Mouse (Mus musculus) lung, postnatal 0 days (tissue): ENCODE data around the gene Net1. TPM values are rescaled to one million over a fixed set of nuclear protein-coding genes. Genes with fewer than 3 reads are reported as not detected.

Experiments used
- ATAC-seq: fragments of 200-750 bp; cut with Nextera tagmentation; 2 replicates; pipeline ENCODE4 v1.8.0; 2017; ENCODE audit warnings: moderate library complexity
- DNase-seq: peaks from one replicate; pipeline ENCODE4 v3.0.0-alpha.2; 2016; ENCODE audit warnings: low spot score
- H3K27ac ChIP-seq: fragments of 300-500 bp; sonication (generic); 2 replicates; pipeline ENCODE4 v1.5.1; 2014; ENCODE audit warnings: antibody characterized with exemption, mild to moderate bottlenecking, low read length, mixed read lengths
- H3K27me3 ChIP-seq: fragments of 300-500 bp; sonication (generic); replicated peaks from 2 replicates; pipeline ENCODE4 v1.6.1; 2014; ENCODE audit warnings: low read length, mixed read lengths; ENCODE audit not compliant: insufficient read depth
- H3K36me3 ChIP-seq: fragments of 300-500 bp; sonication (generic); 2 replicates; pipeline ENCODE4 v1.6.1; 2014; ENCODE audit warnings: low read length, mixed read lengths; ENCODE audit not compliant: insufficient read depth
- H3K4me1 ChIP-seq: fragments of 300-500 bp; sonication (generic); 2 replicates; pipeline ENCODE4 v1.6.1; 2014; ENCODE audit warnings: antibody characterized with exemption, low read depth, low read length, mixed read lengths; ENCODE audit not compliant: insufficient read depth
- H3K4me2 ChIP-seq: fragments of 300-500 bp; sonication (generic); replicated peaks from 2 replicates; pipeline ENCODE4 v1.6.1; 2014; ENCODE audit warnings: low read depth, mild to moderate bottlenecking, low read length, moderate library complexity, mixed read lengths
- H3K4me3 ChIP-seq: fragments of 300-500 bp; sonication (generic); 2 replicates; pipeline ENCODE4 v1.5.1; 2014; ENCODE audit warnings: low read depth, low read length
- H3K9ac ChIP-seq: fragments of 300-500 bp; sonication (generic); replicated peaks from 2 replicates; pipeline ENCODE4 v1.6.1; 2014; ENCODE audit warnings: low read depth, mild to moderate bottlenecking
- H3K9me3 ChIP-seq: fragments of 300-500 bp; sonication (generic); 2 replicates; pipeline ENCODE4 v1.6.1; 2016; ENCODE audit warnings: low read length, mixed read lengths
- CTCF ChIP-seq: IDR thresholded peaks from 2 replicates; pipeline ENCODE4 v1.5.1; 2016; ENCODE audit warnings: antibody characterized with exemption, mild to moderate bottlenecking
- EP300 ChIP-seq: IDR thresholded peaks from 2 replicates; pipeline ENCODE4 v1.6.1; 2016; ENCODE audit warnings: antibody characterized with exemption, mild to moderate bottlenecking, control low read depth
- WGBS: fragments of 180-500 bp; shearing (Covaris S2); extraction: QIAGEN DNeasy Blood & Tissue Kit; methylation state at CpG from one replicate; pipeline ENCODE4 v1.1.7; 2014; 5-methylcytosine and 5-hydroxymethylcytosine counted together
- polyA plus RNA-seq: library from polyadenylated mRNA; unstranded; fragments of >200 nt; fragmentation: Nextera tagmentation; extraction: Ambion mirVana; gene quantifications from 2 replicates; pipeline ENCODE4 v1.2.1, GENCODE M21; 2015

The Net1 gene
- polyA plus RNA-seq, 1 experiment from 2014 or later, result 83.7 TPM

DNA sequence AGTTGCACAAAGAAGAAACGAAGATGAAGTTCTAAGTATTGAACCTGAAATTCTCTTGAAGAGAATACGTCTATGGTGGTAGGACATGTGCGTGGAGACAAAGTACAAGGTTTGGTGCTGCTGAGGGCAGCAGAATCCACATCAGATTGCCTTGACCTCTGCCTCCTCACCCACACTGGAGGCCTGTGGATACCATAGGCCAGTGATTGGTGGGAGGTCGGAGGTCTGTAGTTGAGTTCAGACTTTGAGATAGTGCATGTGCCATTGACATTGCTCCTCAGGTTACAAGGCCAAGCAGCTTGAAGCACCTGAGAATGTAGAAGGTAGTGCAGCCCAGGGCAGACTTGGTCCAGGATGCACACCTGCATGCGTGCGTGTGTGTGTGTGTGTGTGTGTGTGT is 8.0 kb upstream of the Net1 start:
- H3K4me1 ChIP-seq, result no peaks in the 10 kb centered on the region
- DNase-seq, result no peak
- H3K27ac ChIP-seq, result no peak overlapping the region
- WGBS, result 90% methylated on average over 6 of the region's 6 CpGs
- no peak for ATAC-seq
- TF ChIP-seq EP300, result no peak
- TF ChIP-seq CTCF, result no peak
- no peaks in the 10 kb centered on the region for H3K36me3 ChIP-seq
- no peak overlapping the region for H3K4me2 ChIP-seq
- H3K9ac ChIP-seq, result no peak overlapping the region
- no peaks in the 10 kb centered on the region for H3K9me3 ChIP-seq
- H3K4me3 ChIP-seq, result no peak overlapping the region
- H3K27me3 ChIP-seq, result no peaks in the 10 kb centered on the region

- no peaks in the 10 kb centered on the region for H3K27me3 ChIP-seq
- no peaks in the 10 kb centered on the region for H3K9me3 ChIP-seq
- no peak for ATAC-seq
- H3K9ac ChIP-seq, result no peak overlapping the region
- H3K36me3 ChIP-seq, result no peaks in the 10 kb centered on the region
- TF ChIP-seq CTCF (no peak), EP300 (no peak)
- H3K4me1 ChIP-seq, result no peaks in the 10 kb centered on the region
- H3K4me3 ChIP-seq, result no peak overlapping the region
- H3K27ac ChIP-seq, result no peak overlapping the region
- WGBS, result 66% methylated on average over 6 of the region's 6 CpGs
- H3K4me2 ChIP-seq, result no peak overlapping the region
- no peak for DNase-seq
These were observed 7.6 kb upstream of the Net1 start for GRCm38 (mm10) chr13:3925632-3926031.

DNA sequence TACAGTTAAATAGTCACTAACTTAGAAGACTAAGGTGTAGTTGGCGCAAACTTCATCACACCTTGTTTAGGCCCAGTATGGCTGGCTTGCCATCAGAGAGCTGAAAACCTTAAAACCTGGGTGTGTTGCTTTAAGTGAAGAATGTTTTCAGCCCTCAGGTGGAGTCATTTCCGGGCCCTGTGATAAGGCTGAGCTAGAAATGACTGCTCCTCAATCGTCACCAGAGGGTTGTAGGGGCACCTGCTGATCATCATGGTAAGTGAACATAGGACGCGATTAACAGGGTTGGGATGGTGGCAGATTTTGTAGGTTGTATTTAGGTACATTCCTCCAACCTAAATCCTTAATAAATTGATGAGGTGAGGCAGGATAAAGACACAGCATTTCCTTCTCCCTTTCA is 6.5 kb upstream of the Net1 start:
- 73% methylated on average over 5 of the region's 5 CpGs for WGBS
- TF ChIP-seq CTCF, result no peak
- TF ChIP-seq EP300, result no peak

GRCm38 (mm10) chr13:3913504-3913903 is 4.5 kb downstream of the Net1 start:
- H3K4me1 ChIP-seq, result peaks cover 2% of the 10 kb centered on the region; the same call in 1 of the 2 replicates
- no peaks in the 10 kb centered on the region for H3K36me3 ChIP-seq
- H3K27me3 ChIP-seq, result no peaks in the 10 kb centered on the region
- H3K27ac ChIP-seq, result no peak overlapping the region
- TF ChIP-seq CTCF (no peak), EP300 (no peak)
- H3K4me2 ChIP-seq, result no peak overlapping the region
- ATAC-seq (no peak), DNase-seq (no peak)
- H3K9ac ChIP-seq, result no peak overlapping the region
- no peak overlapping the region for H3K4me3 ChIP-seq
- WGBS, result 60% methylated on average over 4 of the region's 4 CpGs
- H3K9me3 ChIP-seq, result no peaks in the 10 kb centered on the region

More for the DNA sequence above, 6.5 kb upstream of the Net1 start:
- DNase-seq (no peak), ATAC-seq (no peak)
- Histone ChIP-seq H3K4me3 (no peak overlapping the region), H3K9me3 (no peaks in the 10 kb centered on the region), H3K9ac (no peak overlapping the region), H3K36me3 (no peaks in the 10 kb centered on the region), H3K4me2 (no peak overlapping the region), H3K4me1 (no peaks in the 10 kb centered on the region), H3K27me3 (no peaks in the 10 kb centered on the region), H3K27ac (no peak overlapping the region)

GRCm38 (mm10) chr13:3910356-3910755 is 7.7 kb downstream of the Net1 start:
- no peak overlapping the region for H3K9ac ChIP-seq
- H3K27ac ChIP-seq, result no peak overlapping the region
- H3K9me3 ChIP-seq, result no peaks in the 10 kb centered on the region
- TF ChIP-seq CTCF (no peak), EP300 (no peak)
- DNase-seq, result no peak
- 93% methylated on average over 5 of the region's 5 CpGs for WGBS
- H3K4me3 ChIP-seq, result no peak overlapping the region
- no peak for ATAC-seq
- no peaks in the 10 kb centered on the region for H3K27me3 ChIP-seq
- H3K4me2 ChIP-seq, result no peak overlapping the region
- H3K36me3 ChIP-seq, result no peaks in the 10 kb centered on the region
- peaks cover 4% of the 10 kb centered on the region; the same call in 1 of the 2 replicates for H3K4me1 ChIP-seq

- 58% methylated on average over 4 of the region's 4 CpGs for WGBS
- ATAC-seq, result peak; percentile 97
These were observed 9.8 kb downstream of the Net1 start for GRCm38 (mm10) chr13:3908262-3908661.

More at GRCm38 (mm10) chr13:3908262-3908661, 9.8 kb downstream of the Net1 start:
- DNase-seq, result peak; percentile 88
- no peak overlapping the region for H3K4me3 ChIP-seq
- H3K4me1 ChIP-seq, result peaks cover 4% of the 10 kb centered on the region; the same call in 1 of the 2 replicates
- H3K4me2 ChIP-seq, result no peak overlapping the region
- peak overlapping the region; percentile 43; the same call in 1 of the 2 replicates for H3K27ac ChIP-seq
- H3K9ac ChIP-seq, result no peak overlapping the region
- no peaks in the 10 kb centered on the region for H3K9me3 ChIP-seq
- no peaks in the 10 kb centered on the region for H3K27me3 ChIP-seq
- no peaks in the 10 kb centered on the region for H3K36me3 ChIP-seq
- peak; percentile 77 for TF ChIP-seq EP300
- TF ChIP-seq CTCF, result no peak
